Mouse (Mus musculus) ES-E14 (cell line): Measurements from ENCODE around the gene Per3.

Experiments used
- CHD2 ChIP-seq: IDR thresholded peaks from 2 replicates; pipeline ENCODE4 v1.6.1; 2014; ENCODE audit warnings: mild to moderate bottlenecking, low read depth, low read length, inconsistent platforms
- HCFC1 ChIP-seq: IDR thresholded peaks from 2 replicates; pipeline ENCODE4 v1.6.1; 2012; ENCODE audit warnings: low read length, inconsistent platforms, borderline replicate concordance; ENCODE audit not compliant: insufficient read depth
- MAFK ChIP-seq: IDR thresholded peaks from 2 replicates; pipeline ENCODE4 v1.6.1; 2014; ENCODE audit warnings: mild to moderate bottlenecking, low read depth, low read length, inconsistent platforms; ENCODE audit not compliant: insufficient read depth
- ZC3H11A ChIP-seq: IDR thresholded peaks from 2 replicates; pipeline ENCODE4 v1.6.1; 2012; ENCODE audit warnings: low read depth, mild to moderate bottlenecking, inconsistent platforms, low read length, borderline replicate concordance
- ZNF384 ChIP-seq: IDR thresholded peaks from 2 replicates; pipeline ENCODE4 v1.6.1; 2012; ENCODE audit warnings: low read depth, low read length, inconsistent platforms

GRCm38 (mm10) chr4:150968956-150969355 lies 75.5 kb downstream of the Per3 start:
- TF ChIP-seq HCFC1 (no peak), ZC3H11A (no peak), CHD2 (no peak), MAFK (no peak), ZNF384 (no peak)
